Mouse (Mus musculus) kidney, embryonic 16.5 days (tissue): ENCODE results near the gene Gcm1. TPM values are rescaled to one million over a fixed set of nuclear protein-coding genes. Genes with fewer than 3 reads are reported as not detected.

Source experiments
- ATAC-seq: fragments of 200-750 bp; cut with Nextera tagmentation; 2 replicates; pipeline ENCODE4 v1.8.0; 2017; ENCODE audit warnings: moderate TSS enrichment; ENCODE audit not compliant: low FRiP score, low TSS enrichment
- H3K27ac ChIP-seq: fragments of 300-500 bp; sonication (generic); 2 replicates; pipeline ENCODE4 v1.5.1; 2014; ENCODE audit warnings: low read length
- H3K27me3 ChIP-seq: fragments of 300-500 bp; sonication (generic); 2 replicates; pipeline ENCODE4 v1.6.1; 2014; ENCODE audit warnings: low read length, control low read depth, mixed read lengths; ENCODE audit not compliant: insufficient read depth
- H3K36me3 ChIP-seq: fragments of 300-500 bp; sonication (generic); 2 replicates; pipeline ENCODE4 v1.6.1; 2014; ENCODE audit warnings: low read length, control low read depth, mixed read lengths; ENCODE audit not compliant: insufficient read depth
- H3K4me1 ChIP-seq: fragments of 300-500 bp; sonication (generic); 2 replicates; pipeline ENCODE4 v1.6.1; 2014; ENCODE audit warnings: low read length, control low read depth, mixed read lengths; ENCODE audit not compliant: insufficient read depth
- H3K4me2 ChIP-seq: fragments of 300-500 bp; sonication (generic); replicated peaks from 2 replicates; pipeline ENCODE4 v1.6.1; 2014; ENCODE audit warnings: low read depth, low read length
- H3K4me3 ChIP-seq: fragments of 300-500 bp; sonication (generic); 2 replicates; pipeline ENCODE4 v1.5.1; 2014; ENCODE audit warnings: mild to moderate bottlenecking, low read length
- H3K9ac ChIP-seq: fragments of 300-500 bp; sonication (generic); replicated peaks from 2 replicates; pipeline ENCODE4 v1.6.1; 2014; ENCODE audit warnings: low read length
- H3K9me3 ChIP-seq: fragments of 300-500 bp; sonication (generic); 2 replicates; pipeline ENCODE4 v1.6.1; 2016; ENCODE audit warnings: low read length, control low read depth
- WGBS: fragments of 180-500 bp; shearing (Covaris S2); extraction: QIAGEN DNeasy Blood & Tissue Kit; methylation state at CpG from one replicate; pipeline ENCODE4 v1.1.7; 2014; 5-methylcytosine and 5-hydroxymethylcytosine counted together
- polyA plus RNA-seq: library from polyadenylated mRNA; unstranded; fragments of >200 nt; fragmentation: Nextera tagmentation; extraction: Ambion mirVana; gene quantifications from 2 replicates; pipeline ENCODE4 v1.2.1, GENCODE M21; 2015

Gcm1 gene
- polyA plus RNA-seq, 1 experiment from 2014 or later = 1.1 TPM

GRCm38 (mm10) chr9:78088971-78089370 lies 37.2 kb downstream of the Gcm1 start:
- Histone ChIP-seq H3K4me2 (no peak overlapping the region), H3K9me3 (no peaks in the 10 kb centered on the region), H3K27ac (no peak overlapping the region), H3K36me3 (peaks cover 40% of the 10 kb centered on the region), H3K4me1 (no peaks in the 10 kb centered on the region), H3K27me3 (no peaks in the 10 kb centered on the region), H3K9ac (no peak overlapping the region), H3K4me3 (no peak overlapping the region)
- WGBS = 77% methylated on average over 7 of the region's 7 CpGs
- no peak for ATAC-seq

GRCm38 (mm10) chr9:78089906-78090305 lies 38.2 kb downstream of the Gcm1 start:
- Histone ChIP-seq H3K4me3 (no peak overlapping the region), H3K9me3 (no peaks in the 10 kb centered on the region), H3K4me1 (no peaks in the 10 kb centered on the region), H3K27me3 (no peaks in the 10 kb centered on the region), H3K9ac (no peak overlapping the region), H3K36me3 (peaks cover 31% of the 10 kb centered on the region), H3K27ac (no peak overlapping the region), H3K4me2 (no peak overlapping the region)
- 86% methylated on average over 1 of the region's 1 CpGs for WGBS
- ATAC-seq = no peak

GRCm38 (mm10) chr9:78090596-78090995 lies 38.9 kb downstream of the Gcm1 start:
- peaks cover 32% of the 10 kb centered on the region for H3K36me3 ChIP-seq

GRCm38 (mm10) chr9:78095686-78096085 lies 44.0 kb downstream of the Gcm1 start:
- H3K36me3 ChIP-seq = peaks cover 58% of the 10 kb centered on the region
- H3K4me1 ChIP-seq = no peaks in the 10 kb centered on the region
- H3K27me3 ChIP-seq = no peaks in the 10 kb centered on the region
- WGBS = 92% methylated on average over 12 of the region's 12 CpGs
- no peak overlapping the region for H3K9ac ChIP-seq
- no peak overlapping the region for H3K4me2 ChIP-seq
- no peak overlapping the region for H3K4me3 ChIP-seq
- peaks cover 4% of the 10 kb centered on the region; the same call in 1 of the 2 replicates for H3K9me3 ChIP-seq
- no peak overlapping the region for H3K27ac ChIP-seq
- no peak for ATAC-seq

More at GRCm38 (mm10) chr9:78090596-78090995, 38.9 kb downstream of the Gcm1 start:
- Histone ChIP-seq H3K9me3 (no peaks in the 10 kb centered on the region), H3K9ac (no peak overlapping the region), H3K4me3 (no peak overlapping the region), H3K4me2 (no peak overlapping the region), H3K27me3 (no peaks in the 10 kb centered on the region), H3K4me1 (no peaks in the 10 kb centered on the region), H3K27ac (no peak overlapping the region)
- no peak for ATAC-seq
- 98% methylated on average over 3 of the region's 3 CpGs for WGBS

GRCm38 (mm10) chr9:78096376-78096775 lies 44.7 kb downstream of the Gcm1 start:
- Histone ChIP-seq H3K27me3 (no peaks in the 10 kb centered on the region), H3K27ac (no peak overlapping the region), H3K36me3 (peaks cover 64% of the 10 kb centered on the region), H3K4me2 (no peak overlapping the region), H3K4me3 (no peak overlapping the region), H3K4me1 (no peaks in the 10 kb centered on the region), H3K9ac (no peak overlapping the region), H3K9me3 (peaks cover 4% of the 10 kb centered on the region; the same call in 1 of the 2 replicates)
- no peak for ATAC-seq
- WGBS = 97% methylated on average over 5 of the region's 6 CpGs

GRCm38 (mm10) chr9:78100956-78101355 lies 49.2 kb downstream of the Gcm1 start:
- H3K9ac ChIP-seq = no peak overlapping the region
- H3K4me2 ChIP-seq = no peak overlapping the region
- H3K9me3 ChIP-seq = peaks cover 4% of the 10 kb centered on the region; the same call in 1 of the 2 replicates
- WGBS = 83% methylated on average over 5 of the region's 5 CpGs
- H3K27me3 ChIP-seq = no peaks in the 10 kb centered on the region
- no peak for ATAC-seq
- peaks cover 12% of the 10 kb centered on the region for H3K4me1 ChIP-seq
- no peak overlapping the region for H3K27ac ChIP-seq
- no peak overlapping the region for H3K4me3 ChIP-seq
- peaks cover 54% of the 10 kb centered on the region for H3K36me3 ChIP-seq

GRCm38 (mm10) chr9:78101431-78101830 lies 49.7 kb downstream of the Gcm1 start:
- peaks cover 52% of the 10 kb centered on the region for H3K36me3 ChIP-seq
- WGBS = 75% methylated on average over 4 of the region's 4 CpGs

GRCm38 (mm10) chr9:78103965-78104560 lies 52.3 kb downstream of the Gcm1 start:
- 81% methylated on average over 8 of the region's 8 CpGs for WGBS
- Histone ChIP-seq H3K36me3 (peaks cover 28% of the 10 kb centered on the region), H3K27ac (no peak overlapping the region), H3K4me1 (peaks cover 21% of the 10 kb centered on the region), H3K27me3 (no peaks in the 10 kb centered on the region), H3K9me3 (no peaks in the 10 kb centered on the region), H3K9ac (no peak overlapping the region), H3K4me2 (no peak overlapping the region), H3K4me3 (no peak overlapping the region)
- no peak for ATAC-seq

More at GRCm38 (mm10) chr9:78101431-78101830, 49.7 kb downstream of the Gcm1 start:
- Histone ChIP-seq H3K4me2 (no peak overlapping the region), H3K4me1 (peaks cover 12% of the 10 kb centered on the region), H3K27ac (no peak overlapping the region), H3K9me3 (peaks cover 4% of the 10 kb centered on the region; the same call in 1 of the 2 replicates), H3K9ac (no peak overlapping the region), H3K27me3 (no peaks in the 10 kb centered on the region), H3K4me3 (no peak overlapping the region)
- ATAC-seq = no peak

GRCm38 (mm10) chr9:78104973-78105372 lies 53.2 kb downstream of the Gcm1 start:
- peaks cover 21% of the 10 kb centered on the region for H3K36me3 ChIP-seq
- no peaks in the 10 kb centered on the region for H3K9me3 ChIP-seq
- H3K9ac ChIP-seq = no peak overlapping the region
- peaks cover 26% of the 10 kb centered on the region for H3K4me1 ChIP-seq
- ATAC-seq = no peak
- H3K4me2 ChIP-seq = no peak overlapping the region
- no peak overlapping the region for H3K27ac ChIP-seq
- 62% methylated on average over 6 of the region's 6 CpGs for WGBS
- no peak overlapping the region for H3K4me3 ChIP-seq
- no peaks in the 10 kb centered on the region for H3K27me3 ChIP-seq

- Histone ChIP-seq H3K9ac (no peak overlapping the region), H3K36me3 (peaks cover 19% of the 10 kb centered on the region), H3K4me2 (no peak overlapping the region), H3K4me1 (peaks cover 26% of the 10 kb centered on the region), H3K27ac (no peak overlapping the region), H3K9me3 (no peaks in the 10 kb centered on the region), H3K4me3 (no peak overlapping the region), H3K27me3 (no peaks in the 10 kb centered on the region)
- no peak for ATAC-seq
- 70% methylated on average over 6 of the region's 6 CpGs for WGBS
Measured at GRCm38 (mm10) chr9:78105501-78105932, 53.8 kb downstream of the Gcm1 start.
